Mouse (Mus musculus): ENCODE measurements at regions not wholly inside any gene's neighbourhood (a gene's known extent, or its start where the extent isn't known, plus 50 kb on each side); places are given as distances from the start of the nearest gene placed in this dataset.

DNA sequence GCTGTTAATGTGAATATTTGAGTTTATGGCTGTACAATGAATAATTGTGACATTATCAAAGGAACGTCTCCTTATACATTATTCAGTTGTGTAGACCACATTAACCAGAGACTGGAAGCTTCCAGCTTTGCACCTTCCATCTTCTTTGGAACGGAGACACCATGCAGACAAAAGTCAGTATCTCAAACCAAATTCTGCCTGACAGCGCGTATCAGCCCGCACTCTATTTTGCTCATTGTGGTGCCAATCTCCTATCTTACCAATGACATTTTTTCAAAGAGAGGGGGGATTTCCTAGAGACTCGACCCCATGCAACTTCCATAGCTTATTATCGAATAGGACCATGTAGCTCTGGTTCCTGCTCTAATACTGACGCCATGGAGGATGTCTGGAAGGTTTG, 69.9 kb upstream of the Tmco5 start:
- DNase-seq, result no peak

DNA sequence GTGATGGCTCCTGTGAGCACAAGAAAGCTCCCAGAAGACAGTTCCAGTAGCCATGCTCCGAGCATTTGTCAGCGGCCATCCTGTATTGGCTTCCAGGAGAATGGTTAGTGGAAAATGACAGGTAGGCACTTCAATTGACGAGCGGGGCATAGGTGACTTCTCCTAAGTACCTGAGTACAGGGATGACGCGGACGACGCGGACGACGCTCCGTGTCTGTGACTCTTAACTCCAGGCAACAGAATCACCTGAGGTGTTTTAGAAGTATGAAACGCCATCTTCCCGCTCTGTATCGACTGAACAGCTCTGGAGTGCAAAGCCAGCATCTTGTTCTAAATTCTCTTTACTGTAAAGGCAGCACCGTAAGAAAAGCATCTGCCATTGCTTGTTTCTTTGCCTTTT, 68.4 kb upstream of the Tmco5 start:
- DNase-seq, result no peak

DNA sequence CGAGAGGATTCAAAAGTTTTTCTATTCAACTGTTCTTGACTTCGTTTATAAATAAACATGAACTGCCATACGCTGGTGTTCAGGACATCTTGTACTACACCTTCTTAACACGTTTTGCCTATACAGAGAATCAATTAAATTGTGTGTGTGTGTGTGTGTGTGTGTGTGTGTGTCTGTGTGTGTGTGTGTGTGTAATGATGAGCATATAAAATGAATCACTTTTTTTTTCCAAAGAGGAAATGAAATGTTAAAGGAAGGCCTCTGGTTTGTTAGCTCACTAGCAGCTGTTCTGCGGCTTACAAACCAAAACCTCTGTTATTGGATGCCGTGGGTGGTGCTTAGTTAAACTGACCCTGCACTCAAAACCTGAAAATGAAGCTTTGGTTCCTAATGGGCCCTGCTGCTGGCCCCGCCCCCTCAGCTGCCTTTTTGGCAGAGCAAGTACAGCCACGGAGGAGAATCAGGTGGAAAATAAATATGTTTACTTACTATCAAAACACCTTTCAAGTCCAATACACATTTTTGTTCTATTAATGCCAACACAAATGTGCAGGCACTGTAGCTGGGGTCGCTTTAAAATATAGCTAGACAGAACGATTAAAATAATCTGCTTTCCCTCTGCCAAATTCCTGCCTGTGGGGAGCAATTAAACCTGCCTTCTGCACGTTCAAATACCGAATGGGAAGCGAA, 65.5 kb upstream of the Tmco5 start:
- no peak for DNase-seq

DNA sequence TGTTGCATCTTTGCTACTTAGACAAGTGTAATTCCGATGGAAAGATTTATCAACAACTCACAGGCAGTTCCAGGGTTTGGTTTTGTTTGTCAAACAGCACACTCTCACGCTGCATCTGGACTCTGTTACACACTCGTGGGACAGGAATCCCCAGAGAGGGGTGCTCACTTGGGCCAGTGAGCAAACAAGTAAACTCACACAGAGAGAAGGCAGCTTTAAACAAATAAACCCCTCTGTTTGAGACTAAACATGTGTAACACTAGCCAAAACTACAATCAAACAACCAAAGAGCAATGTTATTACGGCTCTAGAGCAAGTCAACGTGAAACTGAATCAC, 65.0 kb upstream of the Tmco5 start:
- no peak for DNase-seq

DNA sequence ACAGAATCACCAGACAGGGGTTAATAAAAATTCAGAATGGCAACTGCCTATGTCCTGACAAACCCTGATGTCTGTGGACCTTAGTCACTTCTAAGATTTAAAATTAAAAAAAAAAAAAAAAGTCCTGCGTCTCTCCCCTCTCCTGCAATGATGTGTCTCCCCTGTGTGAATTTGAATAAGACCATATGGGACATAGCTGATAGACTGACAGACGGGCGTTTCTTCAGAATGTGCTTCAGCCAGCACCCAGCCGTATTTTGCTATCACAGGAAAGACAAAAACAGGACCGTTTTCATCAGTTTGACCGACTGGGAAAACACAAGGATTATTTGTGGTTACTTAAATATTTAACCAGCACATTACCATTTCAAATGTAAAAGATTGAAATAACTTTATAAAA, 61.4 kb upstream of the Tmco5 start:
- no peak for DNase-seq

DNA sequence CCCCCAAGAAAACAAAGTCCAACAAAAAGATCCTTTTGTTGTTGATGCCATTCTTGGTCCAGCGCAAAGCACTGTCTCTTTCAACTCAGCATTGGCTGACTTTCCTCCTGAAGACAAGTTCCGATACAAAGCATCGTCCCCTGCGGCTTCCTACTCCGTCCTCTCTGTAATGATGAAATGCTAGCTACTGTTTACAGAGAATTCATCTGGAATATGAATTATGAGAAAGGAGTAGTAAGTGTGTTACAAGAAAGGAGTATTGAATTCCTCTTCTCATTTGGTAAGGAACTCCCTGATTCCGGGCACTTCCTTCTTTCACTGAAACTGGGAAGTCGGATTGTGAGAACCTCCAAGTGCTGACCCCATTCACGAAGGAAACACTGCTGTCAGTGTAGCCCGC, 60.9 kb upstream of the Tmco5 start:
- no peak for DNase-seq

DNA sequence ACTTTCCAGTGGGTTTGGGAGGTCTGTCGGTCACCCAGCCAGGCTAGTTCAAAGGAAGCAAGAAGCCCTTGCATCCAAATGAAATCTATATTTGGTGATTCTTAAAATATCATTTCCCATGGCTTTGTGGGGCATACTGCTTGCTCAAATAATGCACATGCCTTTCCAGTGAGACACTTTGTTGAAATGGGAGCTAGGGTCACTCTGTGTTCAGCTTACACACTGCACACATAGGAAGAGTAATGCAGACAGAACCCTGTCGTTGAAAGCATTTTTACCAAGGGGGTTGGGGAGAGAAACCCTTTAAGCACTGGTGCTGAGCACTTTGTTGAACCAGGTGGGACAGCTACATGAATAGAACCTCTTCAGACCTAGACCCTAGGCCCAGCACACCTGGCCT, 59.9 kb upstream of the Tmco5 start:
- no peak for DNase-seq

DNA sequence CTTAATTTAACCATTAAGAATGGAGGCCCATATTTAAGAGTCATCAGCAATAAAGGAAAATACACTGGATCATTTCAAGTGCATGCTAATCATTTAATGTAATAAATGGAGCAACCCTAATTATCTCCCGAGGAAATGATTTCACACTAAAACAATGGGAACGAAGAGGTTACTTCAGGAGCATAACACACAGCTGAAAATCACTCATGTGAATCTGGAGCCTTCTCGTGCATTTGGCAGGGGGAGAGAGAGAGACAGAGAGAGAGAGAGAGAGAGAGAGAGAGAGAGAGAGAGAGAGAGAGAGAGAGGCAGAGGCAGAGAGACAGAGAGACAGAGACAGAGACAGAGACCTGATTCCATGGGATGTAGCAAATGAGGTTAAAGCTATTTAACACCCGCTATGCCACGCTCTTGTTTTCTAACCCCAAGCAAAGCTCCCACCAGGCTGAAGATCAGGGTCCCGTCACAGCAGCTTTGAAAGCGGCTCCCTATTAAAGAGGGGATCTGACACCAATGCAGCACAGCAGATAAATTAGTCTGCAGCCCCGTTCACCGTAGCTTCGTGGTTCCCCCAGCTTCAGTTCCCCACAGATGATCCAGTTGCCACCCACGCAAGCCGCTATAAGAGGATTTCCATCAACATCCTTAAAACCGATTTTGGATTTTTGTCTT, 59.3 kb upstream of the Tmco5 start:
- no peak for DNase-seq

DNA sequence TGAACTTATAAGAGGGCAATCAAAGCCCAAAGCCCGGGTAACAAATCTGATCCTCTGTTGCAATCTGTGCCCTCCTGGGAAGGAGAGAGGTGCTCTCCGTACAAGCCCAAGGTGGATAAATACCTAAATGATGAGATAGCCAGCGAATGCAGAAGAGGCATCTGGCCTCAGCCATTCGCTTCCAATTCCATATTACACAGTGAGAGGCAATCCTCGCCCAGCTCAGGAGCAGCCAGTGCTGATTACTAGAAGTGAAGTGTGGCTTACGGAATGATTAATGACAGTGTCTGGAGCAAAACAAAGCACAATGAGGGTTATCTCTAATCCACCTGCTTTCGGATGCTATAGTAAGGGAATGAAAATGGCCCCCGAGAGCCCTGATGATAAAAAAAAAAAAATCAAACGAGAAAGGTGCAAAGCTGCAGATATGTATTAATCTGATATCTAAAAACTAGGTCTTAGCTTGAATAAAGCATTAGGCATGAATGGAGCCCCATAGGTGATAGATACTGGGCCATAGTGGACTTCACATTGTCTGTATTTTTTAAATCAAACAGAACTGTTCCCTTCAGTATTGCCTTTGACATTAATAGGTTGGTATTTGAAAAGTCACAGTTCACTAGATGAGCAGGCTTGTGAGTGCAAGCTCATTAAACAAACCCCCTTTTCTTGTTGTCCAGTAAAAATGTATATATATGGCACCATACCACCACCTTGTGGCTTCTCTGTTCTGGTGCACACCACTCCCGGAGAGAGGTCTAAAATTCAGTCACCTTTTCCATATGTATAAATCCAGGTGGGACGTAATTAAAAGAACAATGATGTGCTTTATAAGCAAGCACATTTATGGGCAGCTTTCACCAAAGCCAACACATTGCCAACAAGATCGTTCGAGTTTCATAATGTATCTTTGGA, 57.4 kb upstream of the Tmco5 start:
- DNase-seq, result peak; percentile 25

Measured in heart, postnatal 4 days (tissue).